Mouse (Mus musculus) embryonic facial prominence, embryonic 11.5 days (tissue): ENCODE data around the gene Olfr347. TPM values are rescaled to one million over a fixed set of nuclear protein-coding genes. Genes with fewer than 3 reads are reported as not detected.

Experiments
- ATAC-seq: fragments of 200-750 bp; cut with Nextera tagmentation; replicated peaks from 2 replicates; pipeline ENCODE4 v1.8.0; 2017; ENCODE audit warnings: low read depth; ENCODE audit not compliant: insufficient number of reproducible peaks, low FRiP score, low TSS enrichment
- DNase-seq: peaks from one replicate; pipeline ENCODE4 v3.0.0-alpha.2; 2015; ENCODE audit warnings: low spot score
- H3K27ac ChIP-seq: fragments of 300-500 bp; sonication (generic); replicated peaks from 2 replicates; pipeline ENCODE4 v1.5.1; 2014; ENCODE audit warnings: mild to moderate bottlenecking, low read depth, low read length, control low read depth
- H3K27me3 ChIP-seq: fragments of 300-500 bp; sonication (generic); 2 replicates; pipeline ENCODE4 v1.6.1; 2014; ENCODE audit warnings: mild to moderate bottlenecking, low read length, moderate library complexity, mixed read lengths; ENCODE audit not compliant: control insufficient read depth, insufficient read depth
- H3K36me3 ChIP-seq: fragments of 300-500 bp; sonication (generic); replicated peaks from 2 replicates; pipeline ENCODE4 v1.6.1; 2014; ENCODE audit warnings: low read depth, mild to moderate bottlenecking, low read length, moderate library complexity, mixed read lengths; ENCODE audit not compliant: control insufficient read depth, insufficient read depth
- H3K4me1 ChIP-seq: fragments of 300-500 bp; sonication (generic); 2 replicates; pipeline ENCODE4 v1.6.1; 2014; ENCODE audit warnings: low read length, mixed read lengths; ENCODE audit not compliant: control insufficient read depth, insufficient read depth
- H3K4me2 ChIP-seq: fragments of 300-500 bp; sonication (generic); 2 replicates; pipeline ENCODE4 v1.6.1; 2014; ENCODE audit warnings: low read depth, mild to moderate bottlenecking, control low read depth, low read length, moderate library complexity
- H3K4me3 ChIP-seq: fragments of 300-500 bp; sonication (generic); 2 replicates; pipeline ENCODE4 v1.5.1; 2014; ENCODE audit warnings: low read depth, low read length, control low read depth
- H3K9ac ChIP-seq: fragments of 300-500 bp; sonication (generic); replicated peaks from 2 replicates; pipeline ENCODE4 v1.6.1; 2014; ENCODE audit warnings: mild to moderate bottlenecking, control low read depth, low read length
- H3K9me3 ChIP-seq: fragments of 300-500 bp; sonication (generic); replicated peaks from 2 replicates; pipeline ENCODE4 v1.6.1; 2016; ENCODE audit warnings: mild to moderate bottlenecking, low read length, inconsistent platforms, mixed read lengths; ENCODE audit not compliant: control insufficient read depth
- WGBS: fragments of 180-500 bp; shearing (Covaris S2); extraction: QIAGEN DNeasy Blood & Tissue Kit; methylation state at CpG from one replicate; pipeline ENCODE4 v1.1.7; 2014; 5-methylcytosine and 5-hydroxymethylcytosine counted together
- polyA plus RNA-seq: library from polyadenylated mRNA; unstranded; fragments of >200 nt; fragmentation: Nextera tagmentation; extraction: Ambion mirVana; gene quantifications from 2 replicates; pipeline ENCODE4 v1.2.1, GENCODE M21; 2014

Olfr347 gene
- not detected in 2 replicates for polyA plus RNA-seq

- Histone ChIP-seq H3K9ac (no peak within 1 kb of the TSS), H3K27ac (no peak within 1 kb of the TSS), H3K4me1 (no peaks in the 10 kb centered on the region), H3K4me2 (no peak within 1 kb of the TSS), H3K9me3 (no peaks in the 10 kb centered on the region), H3K27me3 (no peaks in the 10 kb centered on the region), H3K36me3 (no peaks in the 10 kb centered on the region), H3K4me3 (no peak within 1 kb of the TSS)
- ATAC-seq = no peak
- no peak for DNase-seq
Measured at GRCm38 (mm10) chr2:36731602-36732001, at the start of gene Olfr347. Gene Olfr347, plus strand, starts transcription at chr2:36731902.

DNA sequence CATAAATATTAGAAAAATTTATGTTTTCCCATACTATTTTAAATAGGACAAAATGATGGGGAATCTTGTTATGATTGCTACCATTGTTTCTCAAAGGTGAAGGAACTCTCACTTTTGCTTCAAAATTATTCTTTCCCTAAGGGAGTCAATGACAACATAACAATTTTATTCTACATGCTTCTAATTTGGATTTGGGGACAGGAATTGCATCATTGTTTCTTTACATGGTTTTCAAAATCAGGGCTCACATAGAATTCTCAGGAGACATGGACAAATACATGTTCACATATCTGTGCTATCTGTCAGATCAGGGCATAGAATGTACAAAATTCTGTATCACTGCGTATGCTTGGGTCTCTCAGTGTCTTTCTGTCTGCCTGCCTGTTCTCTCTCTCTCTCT, 46.2 kb upstream of the Olfr347 start, which contains the start of gene Olfr346:
Gene Olfr346 (plus strand): TSS at position 301 of the 400 bp plus-strand sequence.
- Histone ChIP-seq H3K36me3 (no peaks in the 10 kb centered on the region), H3K4me2 (no peak within 1 kb of the TSS), H3K27ac (no peak within 1 kb of the TSS), H3K27me3 (no peaks in the 10 kb centered on the region), H3K9me3 (no peaks in the 10 kb centered on the region), H3K4me1 (no peaks in the 10 kb centered on the region), H3K9ac (no peak within 1 kb of the TSS), H3K4me3 (no peak within 1 kb of the TSS)
- WGBS = 95% methylated on average over 1 of the region's 1 CpGs
- no peak for ATAC-seq
- DNase-seq = no peak

GRCm38 (mm10) chr2:36736226-36736625, 4.5 kb downstream of the Olfr347 start:
- WGBS = 60% methylated on average over 3 of the region's 3 CpGs
- H3K4me1 ChIP-seq = no peaks in the 10 kb centered on the region
- H3K36me3 ChIP-seq = no peaks in the 10 kb centered on the region
- H3K4me3 ChIP-seq = no peak overlapping the region
- ATAC-seq = no peak
- no peak overlapping the region for H3K27ac ChIP-seq
- H3K4me2 ChIP-seq = no peak overlapping the region
- H3K9me3 ChIP-seq = no peaks in the 10 kb centered on the region
- H3K9ac ChIP-seq = no peak overlapping the region
- no peak for DNase-seq
- H3K27me3 ChIP-seq = no peaks in the 10 kb centered on the region

GRCm38 (mm10) chr2:36783976-36784375, 52.3 kb downstream of the Olfr347 start, which contains the start of gene Olfr348:
Gene Olfr348, plus strand, starts transcription at chr2:36784276.
- Histone ChIP-seq H3K27me3 (no peaks in the 10 kb centered on the region), H3K4me3 (no peak within 1 kb of the TSS), H3K4me1 (no peaks in the 10 kb centered on the region), H3K36me3 (no peaks in the 10 kb centered on the region), H3K9me3 (no peaks in the 10 kb centered on the region), H3K4me2 (no peak within 1 kb of the TSS), H3K27ac (no peak within 1 kb of the TSS), H3K9ac (no peak within 1 kb of the TSS)
- 78% methylated on average over 2 of the region's 2 CpGs for WGBS
- ATAC-seq = no peak
- no peak for DNase-seq

Other genes with a start within 250 kb of the Olfr347 start
- not detected in 2 replicates for gene Olfr341, start 249.4 kb upstream of the Olfr347 start, polyA plus RNA-seq
- gene Olfr342, start 206.9 kb upstream of the Olfr347 start, polyA plus RNA-seq = not detected in 2 replicates
- gene Olfr344, start 165.2 kb upstream of the Olfr347 start, polyA plus RNA-seq = not detected in 2 replicates
- gene Olfr345, start 91.9 kb upstream of the Olfr347 start, polyA plus RNA-seq = not detected in 2 replicates
- gene Olfr346, start 46.1 kb upstream of the Olfr347 start, polyA plus RNA-seq = not detected in 2 replicates
- gene Olfr348, start 52.4 kb downstream of the Olfr347 start, polyA plus RNA-seq = not detected in 2 replicates
- gene Olfr50, start 58.6 kb downstream of the Olfr347 start, polyA plus RNA-seq = not detected in 2 replicates
- not detected in 2 replicates for gene Olfr3, start 85.1 kb downstream of the Olfr347 start, polyA plus RNA-seq
- not detected in 2 replicates for gene Olfr350, start 114.4 kb downstream of the Olfr347 start, polyA plus RNA-seq
- gene Olfr351, start 130.8 kb downstream of the Olfr347 start, polyA plus RNA-seq = not detected in 2 replicates
- gene Olfr352, start 136.6 kb downstream of the Olfr347 start, polyA plus RNA-seq = not detected in 2 replicates
- not detected in 2 replicates for gene Olfr353, start 161.0 kb downstream of the Olfr347 start, polyA plus RNA-seq
- not detected in 2 replicates for gene Olfr354, start 173.8 kb downstream of the Olfr347 start, polyA plus RNA-seq
- gene Olfr355, start 197.0 kb downstream of the Olfr347 start, polyA plus RNA-seq = not detected in 2 replicates
- not detected in 2 replicates for gene Olfr356, start 205.2 kb downstream of the Olfr347 start, polyA plus RNA-seq